Mouse (Mus musculus): Measurements from ENCODE around the gene Jmjd1c.

- TF ChIP-seq POLR2A (IDR thresholded peaks at IDR 0.05; ENCODE audit: low read depth, low read length), result no peak
- no peak for TF ChIP-seq CTCF (IDR thresholded peaks at IDR 0.05; ENCODE audit: extremely low read depth, insufficient read length, insufficient replicate concordance, low read depth, low read length)
Measured at GRCm38 (mm10) chr10:67065277-67065887, 30.5 kb upstream of the Jmjd1c start.

Measured in small intestine, adult 2 months (tissue).